Mouse (Mus musculus) megakaryocyte, adult 5-6 weeks (primary cell): ENCODE data around the gene Rpl9. TPM values are rescaled to one million over a fixed set of nuclear protein-coding genes. Genes with fewer than 3 reads are reported as not detected.

Experiments used
- ATAC-seq: 2 replicates; pipeline ENCODE4 v1.8.0; 2016; ENCODE audit warnings: mild to moderate bottlenecking, inconsistent platforms; ENCODE audit not compliant: poor library complexity, severe bottlenecking
- total RNA-seq, 2 experiments: library from RNA; stranded (forward) in 1 of 2; stranded (reverse) in 1 of 2; fragments of 153-499, 151-499 nt in 1 of 2; fragments of 221-1000, 200-1000 nt in 1 of 2; gene quantifications; 2 replicates each; pipeline versions ENCODE4 v1.2.3 to v1.2.4; 2015 to 2017

The Rpl9 gene
- total RNA-seq, 2 experiments from 2014 or later = 1,286 to 1,894 TPM

DNA sequence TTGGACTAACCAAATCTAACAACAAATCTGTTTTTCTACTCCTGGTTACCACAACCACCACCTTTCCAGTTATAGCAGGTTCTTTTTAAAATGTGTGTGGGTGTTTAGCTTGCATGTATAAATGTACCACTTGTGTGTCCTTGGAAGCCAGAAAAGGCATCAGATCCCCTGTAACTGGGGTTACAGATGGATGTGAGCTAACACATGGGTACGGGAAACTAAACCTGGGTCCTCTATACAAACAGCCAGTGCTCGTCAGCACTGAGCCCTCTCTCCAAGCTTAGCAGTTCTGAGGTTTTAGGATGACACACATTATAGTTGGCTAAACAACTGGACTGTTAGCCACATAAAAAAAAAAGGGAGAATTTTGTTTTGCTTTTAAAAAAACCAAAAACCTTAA, 5.5 kb downstream of the Rpl9 start:
- ATAC-seq = no peak

- no peak for ATAC-seq
Observed at GRCm38 (mm10) chr5:65374746-65375145, 16.5 kb downstream of the Rpl9 start.

DNA sequence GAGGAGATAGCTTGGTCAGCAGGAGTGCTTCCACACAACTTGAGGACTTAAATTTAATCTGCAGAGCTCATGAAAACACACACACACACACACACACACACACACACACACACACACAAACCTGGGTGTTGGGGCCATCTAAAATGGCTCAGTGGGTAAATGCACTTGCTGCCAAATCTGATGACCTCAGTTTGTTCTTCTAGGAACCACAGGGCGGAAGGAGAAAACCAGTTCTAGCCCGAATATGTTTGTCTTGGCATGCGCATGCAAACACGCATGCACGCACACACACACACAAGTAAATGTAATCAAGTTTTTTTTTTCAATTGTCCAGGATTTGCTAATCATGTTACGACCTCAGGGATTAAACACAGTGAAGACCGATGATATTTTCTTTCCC, 19.7 kb downstream of the Rpl9 start:
- no peak for ATAC-seq

- ATAC-seq = peak; percentile 60
Observed at GRCm38 (mm10) chr5:65367837-65368236, 23.4 kb downstream of the Rpl9 start.

GRCm38 (mm10) chr5:65357771-65358170, 33.5 kb downstream of the Rpl9 start:
- ATAC-seq = 0 out of 2 replicates have a peak, but pooled peaks have one; percentile 50

DNA sequence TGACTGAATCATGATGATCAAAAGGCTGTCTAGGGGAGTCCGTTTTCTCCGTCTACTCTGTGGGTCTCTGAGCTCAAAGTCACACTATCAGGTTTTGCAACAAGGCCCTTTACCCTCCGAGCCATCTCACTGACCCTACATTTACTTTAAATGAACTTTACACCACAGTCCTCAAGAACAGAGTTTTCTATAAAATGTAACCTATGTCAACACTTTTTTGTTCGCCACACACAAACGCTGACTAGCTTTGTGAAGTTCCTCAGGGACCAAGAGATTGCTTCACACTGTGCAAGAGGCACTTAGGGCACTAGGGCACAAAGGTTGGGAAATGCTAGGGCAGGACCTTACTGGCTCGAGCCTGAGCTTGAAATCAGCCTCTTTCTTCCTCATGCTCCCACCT, 34.4 kb downstream of the Rpl9 start:
- peak; percentile 94 for ATAC-seq

GRCm38 (mm10) chr5:65354985-65355384, 36.3 kb downstream of the Rpl9 start:
- ATAC-seq = no peak

DNA sequence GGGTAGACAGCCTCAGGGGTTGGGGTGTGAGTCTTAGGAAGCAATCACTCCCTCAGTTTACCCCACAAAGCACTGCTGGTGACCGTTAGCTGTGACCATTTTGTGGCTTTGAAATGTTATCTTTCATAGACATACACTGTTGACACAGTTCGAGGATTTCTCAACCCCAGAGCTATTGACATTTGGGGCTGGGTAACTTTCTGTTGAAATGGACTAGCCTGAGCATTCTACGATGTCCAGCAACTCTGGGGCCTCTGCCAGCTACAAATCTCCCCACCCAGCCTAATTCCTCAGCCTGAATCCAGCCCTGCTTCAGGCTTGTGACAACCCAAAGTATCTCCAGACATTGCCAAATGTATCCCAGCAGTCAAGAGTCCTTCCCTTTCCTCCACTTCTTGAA, 37.1 kb downstream of the Rpl9 start:
- peak; percentile 11; the same call in 1 of the 2 replicates for ATAC-seq

GRCm38 (mm10) chr5:65350508-65350907, 40.7 kb downstream of the Rpl9 start:
- ATAC-seq = no peak

DNA sequence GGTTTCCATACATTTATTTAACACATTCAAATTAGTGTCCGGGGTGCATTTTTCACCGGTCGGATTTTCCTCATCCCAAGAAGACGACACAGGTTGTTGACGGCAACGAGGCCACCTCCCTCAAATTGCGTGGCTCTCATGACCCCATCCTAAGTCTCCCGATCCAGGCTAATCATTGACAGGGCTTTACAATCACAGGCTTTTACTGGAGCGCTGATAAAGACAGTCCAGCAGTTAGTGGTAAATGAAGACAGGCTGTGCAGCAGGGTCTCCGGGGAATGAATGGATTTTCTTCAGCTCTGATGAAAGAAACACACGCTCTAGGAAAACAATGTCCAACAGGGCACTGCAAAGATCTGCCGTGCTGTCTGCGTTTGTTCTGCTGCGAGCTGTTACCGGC, 43.1 kb downstream of the Rpl9 start, which contains the start of gene Klb:
Gene Klb, plus strand, starts transcription at position 147 of the 400 bp plus-strand sequence.
- no peak for ATAC-seq

- ATAC-seq = no peak
Observed at GRCm38 (mm10) chr5:65340167-65340566, 51.1 kb downstream of the Rpl9 start.

DNA sequence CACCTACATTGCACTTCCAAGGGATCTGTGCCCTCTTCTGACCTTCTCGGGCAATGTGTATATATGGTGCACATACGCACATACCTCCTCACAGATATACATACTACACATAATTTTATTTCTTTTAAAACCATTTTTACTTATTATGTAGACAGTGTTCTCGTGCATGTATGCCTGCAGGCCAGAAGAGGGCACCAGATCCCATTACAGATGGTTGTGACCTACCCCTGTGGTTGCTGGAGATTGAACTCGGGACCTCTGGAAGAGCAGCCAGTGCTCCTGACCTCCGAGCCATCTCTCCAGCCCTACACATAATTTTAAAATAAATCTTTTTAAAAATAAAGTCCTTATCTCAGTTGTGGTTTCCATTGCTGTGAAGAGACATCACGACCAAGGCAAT, 52.9 kb downstream of the Rpl9 start:
- no peak for ATAC-seq

Other genes with a start within 250 kb of the Rpl9 start
- gene Wdr19, start 191.7 kb downstream of the Rpl9 start, total RNA-seq (2015) = 0.36 and 0.89 TPM in 2 replicates
- 0.37 and 1.6 TPM in 2 replicates for gene Wdr19, start 191.7 kb downstream of the Rpl9 start, total RNA-seq (2017)
- gene Rfc1, start 55.8 kb downstream of the Rpl9 start, total RNA-seq (2015) = 38.5 and 39.7 TPM in 2 replicates
- gene Rfc1, start 55.8 kb downstream of the Rpl9 start, total RNA-seq (2017) = 77.6 and 92.3 TPM in 2 replicates
- gene Klb, start 43.1 kb downstream of the Rpl9 start, total RNA-seq (2015) = not detected in 2 replicates
- not detected in 2 replicates for gene Klb, start 43.1 kb downstream of the Rpl9 start, total RNA-seq (2017)
- 26.8 and 32.6 TPM in 2 replicates for gene Lias, start 53 bp upstream of the Rpl9 start, total RNA-seq (2015)
- gene Lias, start 53 bp upstream of the Rpl9 start, total RNA-seq (2017) = 26.8 and 29.4 TPM in 2 replicates
- gene Ugdh, start 44.5 kb upstream of the Rpl9 start, total RNA-seq (2015) = 87.9 and 92.7 TPM in 2 replicates
- 121 TPM in 2 replicates for gene Ugdh, start 44.5 kb upstream of the Rpl9 start, total RNA-seq (2017)
- not detected in 2 replicates for gene Gm43552, start 101.4 kb upstream of the Rpl9 start, total RNA-seq (2015)
- not detected in 2 replicates for gene Gm43552, start 101.4 kb upstream of the Rpl9 start, total RNA-seq (2017)
- gene Smim14, start 145.7 kb upstream of the Rpl9 start, total RNA-seq (2015) = 154 TPM in 2 replicates
- 87.1 and 94.7 TPM in 2 replicates for gene Smim14, start 145.7 kb upstream of the Rpl9 start, total RNA-seq (2017)
- gene Ube2k, start 145.8 kb upstream of the Rpl9 start, total RNA-seq (2015) = 125 and 131 TPM in 2 replicates
- gene Ube2k, start 145.8 kb upstream of the Rpl9 start, total RNA-seq (2017) = 31.5 and 62.8 TPM in 2 replicates